Mouse (Mus musculus): ENCODE data around the gene Cnih2.

Gene Cnih2

DNA sequence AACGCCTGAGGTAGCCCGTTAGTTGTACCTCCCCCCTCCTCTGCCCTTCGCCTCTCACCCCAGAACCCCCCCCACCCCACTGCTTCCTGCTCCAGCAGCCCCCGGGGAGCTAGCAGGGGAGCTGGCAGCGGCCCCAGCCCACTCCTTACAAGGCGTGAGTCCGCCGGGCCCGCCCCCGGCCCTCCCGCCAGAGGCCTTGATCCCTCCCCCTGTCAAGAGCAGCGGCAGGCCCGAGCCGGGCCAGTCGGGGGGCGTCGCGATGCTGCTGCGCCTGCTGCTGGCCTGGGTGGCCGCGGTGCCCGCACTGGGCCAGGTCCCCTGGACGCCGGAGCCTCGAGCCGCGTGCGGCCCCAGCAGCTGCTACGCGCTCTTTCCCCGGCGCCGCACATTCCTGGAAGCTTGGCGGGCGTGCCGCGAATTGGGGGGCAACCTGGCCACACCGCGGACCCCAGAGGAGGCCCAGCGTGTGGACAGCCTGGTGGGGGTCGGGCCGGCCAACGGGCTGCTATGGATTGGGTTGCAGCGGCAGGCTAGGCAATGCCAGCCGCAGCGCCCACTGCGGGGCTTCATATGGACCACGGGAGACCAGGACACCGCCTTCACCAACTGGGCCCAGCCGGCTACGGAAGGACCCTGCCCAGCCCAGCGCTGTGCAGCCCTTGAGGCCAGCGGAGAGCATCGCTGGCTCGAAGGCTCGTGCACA is 30.3 kb downstream of the Cnih2 start, which contains the start of gene Cd248:
Cd248 (plus strand) TSS at position 212 of the 703 bp plus-strand sequence.
- DNase-seq (ENCODE audit: low read depth), result no peak

DNA sequence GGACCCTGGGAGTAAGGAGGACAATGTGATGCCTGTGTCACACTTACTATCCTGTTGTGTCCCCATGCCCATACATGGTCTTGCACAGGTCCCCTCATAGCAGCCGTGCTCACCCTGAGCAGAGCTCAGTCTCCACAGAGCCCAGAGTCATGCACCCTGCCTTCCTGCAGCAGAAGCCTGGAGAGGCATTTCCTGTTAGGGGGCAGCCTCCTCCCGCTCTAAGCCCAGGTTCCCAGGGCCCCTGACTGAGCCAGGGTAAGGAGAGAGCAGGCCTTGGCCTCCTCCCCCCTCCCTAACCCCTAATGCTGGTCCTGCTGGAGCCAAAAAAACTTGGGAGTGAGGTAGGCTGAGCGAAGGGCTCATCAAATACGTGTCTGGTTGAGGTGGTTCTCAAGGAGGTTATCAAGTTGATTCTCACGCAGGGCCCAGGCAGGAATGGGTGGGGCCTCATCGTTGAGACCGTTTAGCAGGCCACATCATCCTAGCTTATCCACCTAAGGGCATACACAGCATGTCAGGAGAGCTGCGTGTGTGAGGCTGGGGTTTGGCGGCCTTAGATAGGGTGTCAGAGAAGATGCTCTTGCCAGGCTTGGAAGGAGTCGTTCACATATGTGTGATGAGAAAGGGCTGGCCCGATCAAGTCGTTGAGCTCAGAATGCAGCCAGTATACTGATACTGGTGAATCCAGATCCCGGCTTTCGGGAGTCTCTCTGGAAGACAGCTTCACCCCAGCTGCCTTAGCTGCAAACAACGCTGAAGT is 31.1 kb downstream of the Cnih2 start:
- DNase-seq (ENCODE audit: low read depth), result peak; percentile 85

DNA sequence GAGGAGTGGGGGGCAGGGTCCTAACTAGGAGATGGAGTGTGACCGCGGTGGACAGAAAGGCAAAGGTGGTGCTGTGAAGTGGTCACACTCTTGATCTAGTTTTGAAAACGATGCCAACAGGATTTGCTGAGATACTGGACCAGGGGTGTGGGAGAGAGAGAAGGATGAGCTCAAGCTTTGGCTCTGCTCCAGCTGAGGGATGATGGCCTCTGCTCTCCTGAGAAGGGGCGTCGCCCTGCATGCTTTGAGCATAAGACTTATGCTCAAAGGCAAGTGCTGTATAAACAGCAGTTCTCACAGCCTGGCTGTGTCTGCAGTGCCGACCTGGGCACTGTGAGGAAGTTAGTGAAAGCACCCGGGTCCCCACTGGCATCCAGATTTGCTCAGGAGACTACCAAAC is 33.2 kb downstream of the Cnih2 start:
- no peak for DNase-seq (ENCODE audit: low read depth)

DNA sequence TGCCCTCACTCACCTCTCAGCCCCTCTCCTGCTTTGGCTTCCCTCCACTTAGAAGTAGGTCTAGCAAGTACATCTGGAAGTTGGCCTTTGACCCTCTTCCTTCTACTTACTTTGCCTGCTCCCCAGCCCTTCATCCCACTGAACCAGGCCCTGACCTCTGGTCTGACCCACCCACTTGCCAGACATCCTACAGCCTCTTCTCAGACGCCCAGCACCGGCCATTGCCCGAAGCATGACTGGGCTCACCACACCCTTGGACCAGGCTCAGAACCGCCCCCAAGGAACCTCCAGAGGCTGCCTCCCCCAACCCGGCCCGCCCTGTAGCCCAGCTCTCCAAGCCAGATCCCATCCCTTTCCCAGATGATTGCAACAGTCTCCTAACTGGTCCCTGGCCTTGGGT is 35.9 kb downstream of the Cnih2 start:
- DNase-seq (ENCODE audit: low read depth), result no peak

DNA sequence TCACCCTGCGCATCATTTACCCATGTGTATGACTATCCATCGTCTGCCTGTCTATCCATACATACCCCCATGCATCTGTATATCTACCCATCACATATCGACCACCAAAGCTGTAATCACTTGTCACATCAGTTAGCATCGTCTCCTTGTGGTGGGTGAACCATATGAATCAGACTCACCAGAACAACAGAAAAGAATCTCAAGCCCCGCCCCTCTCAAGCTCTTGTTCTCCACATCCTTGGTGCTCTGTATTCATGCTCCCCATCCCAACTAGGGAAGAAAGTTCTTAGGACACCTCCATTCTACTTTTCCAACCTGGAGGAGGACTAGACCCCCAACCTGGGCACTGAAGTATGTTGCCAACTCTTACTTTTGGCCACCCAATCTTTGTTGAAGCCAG is 36.3 kb downstream of the Cnih2 start:
- no peak for DNase-seq (ENCODE audit: low read depth)

DNA sequence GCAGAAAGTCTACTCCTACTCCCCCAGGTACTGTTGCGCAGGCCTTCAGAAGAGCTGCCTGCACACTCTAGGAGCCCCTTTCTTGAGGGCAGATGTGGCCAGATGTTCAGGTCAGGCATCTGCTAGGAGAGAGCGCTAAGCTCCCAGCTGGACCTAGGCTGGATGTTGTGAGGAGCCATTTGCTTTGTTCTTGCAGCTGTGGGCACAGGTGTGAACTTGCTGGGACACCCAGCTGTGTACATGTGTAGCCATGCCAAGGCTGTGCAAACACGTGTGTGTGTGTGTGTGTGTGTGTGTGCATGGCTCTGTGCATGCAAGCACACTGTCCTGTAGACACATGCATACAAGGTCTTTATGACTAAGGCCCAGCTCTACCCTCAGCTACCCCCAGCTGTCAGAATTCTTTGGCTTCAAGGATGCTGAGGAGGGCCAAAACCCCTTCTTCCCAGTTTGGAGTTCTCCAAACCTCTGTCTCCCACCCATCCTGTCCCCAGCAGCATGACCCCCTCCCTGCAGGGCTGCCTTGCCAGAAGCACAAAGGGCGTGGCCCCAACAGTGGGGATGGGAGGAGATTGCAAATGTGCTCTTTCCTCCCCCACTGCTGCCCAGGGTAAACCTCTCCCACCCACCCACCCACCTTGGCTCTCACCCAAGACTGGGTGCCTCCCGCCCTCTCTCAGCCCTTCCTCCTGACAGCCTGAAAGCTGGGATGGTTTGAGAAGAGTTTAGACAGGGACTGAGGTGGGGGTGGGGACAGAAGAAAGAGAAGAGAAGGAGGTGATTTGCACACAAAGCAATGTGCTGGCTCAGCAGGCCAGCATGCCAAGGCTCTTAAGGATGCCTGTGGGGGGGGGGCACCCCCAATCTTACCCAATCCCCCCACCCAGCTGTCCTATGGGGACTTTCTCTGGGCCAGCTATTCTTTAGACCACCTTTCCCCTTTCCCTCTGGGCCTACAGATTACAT is 37.7 kb downstream of the Cnih2 start:
- no peak for DNase-seq (ENCODE audit: low read depth)

DNA sequence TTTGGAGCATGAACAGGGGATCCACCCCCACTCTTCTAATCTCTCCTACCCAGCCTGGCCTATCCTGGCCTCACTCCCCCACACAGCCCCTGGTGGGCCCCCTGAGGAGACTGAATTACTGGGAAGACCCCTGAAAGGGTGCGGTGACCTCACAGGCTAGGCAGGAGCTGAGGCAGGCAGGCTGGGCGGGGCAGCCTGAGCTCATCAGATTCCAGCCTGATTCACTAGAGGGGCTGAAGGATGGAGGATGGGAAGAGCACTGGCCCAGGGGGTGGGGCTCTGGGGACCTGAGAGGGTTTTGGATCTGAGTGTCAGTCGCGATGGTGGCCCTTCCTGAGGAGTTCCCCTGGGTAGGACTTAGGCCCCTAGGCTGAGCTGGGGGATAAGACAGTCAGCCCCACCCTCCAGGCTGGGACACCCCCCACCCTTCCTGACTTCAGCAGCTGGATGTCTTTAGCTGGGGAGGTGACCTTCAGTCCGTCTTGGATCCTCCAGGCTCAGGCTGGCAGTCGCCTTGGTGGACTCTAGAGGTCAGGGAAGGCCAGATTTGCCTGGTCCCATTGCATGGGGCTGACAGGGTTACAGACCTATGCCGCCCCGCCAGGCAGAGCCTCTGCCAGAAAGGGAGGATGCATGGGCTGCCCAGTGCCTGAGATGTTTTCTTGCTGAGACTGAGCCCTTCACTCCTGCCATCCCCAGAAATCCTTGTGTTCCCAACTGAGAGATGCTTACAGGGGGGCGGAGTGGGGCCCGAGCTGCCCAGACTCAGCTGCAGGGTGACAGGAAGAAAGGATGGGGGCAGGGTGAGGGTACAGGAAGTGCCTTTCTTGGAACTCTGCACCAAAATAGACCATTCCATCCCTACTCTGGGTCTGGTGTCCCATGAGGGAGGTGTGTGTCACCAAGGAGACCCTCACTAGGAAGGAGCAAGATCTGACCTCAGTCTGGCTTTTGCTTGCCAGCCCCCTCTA is 39.2 kb downstream of the Cnih2 start:
- no peak for DNase-seq (ENCODE audit: low read depth)

DNA sequence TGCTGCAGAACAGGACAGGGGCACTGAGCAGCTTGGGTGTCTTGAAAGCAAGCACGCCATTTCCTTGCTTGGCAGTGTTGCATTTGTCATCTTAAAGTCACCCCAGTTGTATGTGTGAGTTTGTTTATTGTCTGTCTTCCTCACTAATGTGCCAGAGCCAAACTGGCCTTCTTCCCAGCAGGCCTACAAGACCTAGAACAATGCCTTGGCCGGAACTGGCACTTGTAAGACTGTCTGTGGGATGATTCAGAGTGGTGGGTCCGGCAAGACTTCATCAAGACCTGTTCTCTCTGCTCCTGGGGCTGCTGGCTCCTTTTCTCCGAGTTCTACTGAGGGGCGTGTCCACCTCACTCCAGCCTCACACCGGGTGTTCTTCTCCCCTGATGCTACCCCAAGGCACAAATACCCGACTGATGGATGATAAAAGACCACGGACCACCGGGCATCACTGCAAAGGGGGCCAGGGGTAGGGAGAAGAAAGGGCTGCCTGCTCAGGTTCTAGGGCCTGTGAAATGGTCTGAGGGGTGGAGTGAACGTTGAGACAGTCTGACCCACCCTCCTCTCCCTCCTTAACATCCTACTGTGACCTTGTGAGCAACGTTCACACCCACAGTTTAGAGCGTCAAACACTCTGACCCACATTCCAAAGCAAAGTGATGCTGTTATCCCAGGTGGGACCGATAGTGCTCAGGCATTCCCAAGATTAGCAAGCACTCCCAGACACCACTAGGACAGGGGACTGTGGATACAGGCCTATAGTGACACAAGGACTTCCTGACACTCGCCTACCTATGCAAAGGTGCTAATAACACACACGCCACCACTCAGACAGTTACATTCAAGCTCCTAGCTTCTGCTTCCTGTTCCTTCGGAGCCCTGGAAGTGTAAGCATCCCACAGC is 40.2 kb downstream of the Cnih2 start:
- no peak for DNase-seq (ENCODE audit: low read depth)

DNA sequence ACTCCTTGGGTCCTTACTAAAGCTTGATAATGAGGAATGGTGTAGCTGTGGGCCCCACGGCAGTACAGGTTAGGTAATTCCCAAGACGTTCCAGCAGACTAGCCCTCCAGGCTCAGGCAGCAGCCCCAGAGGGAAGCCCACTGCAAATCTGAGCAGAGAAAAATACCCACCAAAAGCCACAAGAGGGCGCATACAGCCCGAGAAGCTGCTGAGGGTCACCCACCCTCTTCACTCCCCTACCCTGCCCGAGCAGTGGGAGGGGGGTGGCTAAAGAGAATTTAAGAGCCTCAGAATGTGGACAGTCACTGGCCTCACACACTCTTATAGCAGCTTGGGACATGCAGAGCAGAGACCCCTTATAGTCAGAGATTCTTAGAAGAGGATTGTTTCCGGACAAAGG is 42.1 kb downstream of the Cnih2 start:
- DNase-seq (ENCODE audit: low read depth), result no peak

DNA sequence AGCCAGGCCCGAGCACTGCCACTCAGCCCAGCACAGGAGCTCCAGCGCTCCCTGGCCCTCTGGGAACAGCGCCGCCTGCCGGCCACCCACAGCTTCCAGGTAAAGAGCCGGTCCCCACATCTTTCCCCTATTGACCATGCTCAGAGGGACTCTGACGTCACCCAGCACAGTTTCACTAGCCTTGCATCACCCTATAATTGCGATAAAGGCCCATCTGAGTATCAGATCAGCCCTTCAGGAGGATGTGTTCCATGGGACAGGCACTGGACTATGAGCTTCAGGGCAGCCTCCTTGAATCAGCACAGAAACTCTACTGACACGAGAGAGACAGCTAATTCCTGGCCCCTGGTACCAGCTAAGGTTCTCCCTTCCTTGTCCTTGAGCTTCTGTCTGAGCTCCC is 44.4 kb downstream of the Cnih2 start:
- DNase-seq (ENCODE audit: low read depth), result no peak

DNA sequence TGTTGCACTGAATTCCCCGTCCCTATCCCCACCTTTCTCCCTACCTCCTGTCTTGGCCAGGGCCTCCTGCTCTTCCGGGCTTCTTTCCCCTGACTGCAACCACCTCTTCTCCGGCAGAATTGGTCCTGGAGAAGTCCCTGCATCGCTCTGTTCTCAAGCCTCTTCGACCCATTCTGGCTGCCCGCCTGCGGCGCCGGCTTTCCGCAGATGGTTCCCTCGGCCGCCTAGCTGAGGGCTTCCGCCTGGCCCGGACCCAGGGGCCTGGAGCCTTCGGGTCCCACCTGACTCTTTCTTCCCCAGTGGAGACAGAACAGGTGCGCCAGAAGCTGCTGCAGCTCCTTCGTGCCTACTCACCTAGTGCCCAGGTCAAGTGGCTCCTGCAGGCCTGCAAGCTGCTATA is 45.5 kb downstream of the Cnih2 start:
- no peak for DNase-seq (ENCODE audit: low read depth)

DNA sequence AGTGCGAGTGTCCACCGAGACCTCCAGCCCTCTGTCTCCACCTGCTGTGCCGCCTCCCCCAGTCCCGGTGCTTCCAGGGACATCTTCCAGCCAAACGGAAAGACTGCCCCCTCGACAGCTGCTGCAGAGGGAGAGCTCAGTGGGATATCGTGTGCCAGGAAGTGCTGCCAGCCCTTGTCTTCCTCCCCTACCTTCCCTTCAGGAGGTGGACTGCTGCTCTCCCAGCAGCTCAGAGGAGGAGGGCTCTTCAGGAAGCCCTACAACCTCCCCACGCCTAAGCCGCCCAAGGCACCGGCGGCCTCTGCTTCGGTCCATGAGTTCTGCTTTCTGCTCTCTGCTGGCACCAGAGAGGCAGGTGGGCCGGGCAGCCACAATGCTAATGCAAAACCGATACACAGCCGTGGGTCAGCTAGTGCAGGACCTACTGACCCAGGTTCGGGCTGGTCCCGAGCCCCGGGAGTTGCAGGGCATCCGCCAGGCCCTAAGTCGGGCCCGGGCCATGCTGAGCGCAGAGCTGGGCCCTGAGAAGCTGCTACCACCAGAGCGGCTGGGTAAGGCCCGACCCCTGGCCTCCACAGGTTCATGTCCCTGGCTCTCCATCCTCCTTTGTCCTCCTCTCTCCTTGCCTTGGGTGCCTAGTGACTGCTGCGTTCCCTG is 46.0 kb downstream of the Cnih2 start:
- no peak for DNase-seq (ENCODE audit: low read depth)

DNA sequence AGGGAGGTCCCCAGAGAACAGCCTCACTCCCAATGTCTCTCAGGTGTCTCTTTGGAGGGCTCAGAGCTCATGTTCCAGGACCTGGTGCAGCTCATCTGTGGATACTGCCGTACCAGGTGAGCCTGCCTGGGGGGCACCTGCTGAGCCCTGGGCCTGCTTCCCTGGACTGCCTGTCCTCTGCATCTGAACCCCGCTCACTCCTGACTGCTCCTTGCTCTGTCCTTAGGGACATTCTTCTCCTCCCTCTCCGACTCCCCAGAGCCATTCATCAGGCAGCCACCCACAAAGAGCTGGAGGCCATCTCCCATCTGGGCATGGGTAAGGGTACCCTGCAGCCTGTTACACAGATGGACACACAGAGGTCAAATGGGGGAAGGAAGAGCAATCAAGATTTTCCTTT is 46.8 kb downstream of the Cnih2 start:
- DNase-seq (ENCODE audit: low read depth), result no peak

DNA sequence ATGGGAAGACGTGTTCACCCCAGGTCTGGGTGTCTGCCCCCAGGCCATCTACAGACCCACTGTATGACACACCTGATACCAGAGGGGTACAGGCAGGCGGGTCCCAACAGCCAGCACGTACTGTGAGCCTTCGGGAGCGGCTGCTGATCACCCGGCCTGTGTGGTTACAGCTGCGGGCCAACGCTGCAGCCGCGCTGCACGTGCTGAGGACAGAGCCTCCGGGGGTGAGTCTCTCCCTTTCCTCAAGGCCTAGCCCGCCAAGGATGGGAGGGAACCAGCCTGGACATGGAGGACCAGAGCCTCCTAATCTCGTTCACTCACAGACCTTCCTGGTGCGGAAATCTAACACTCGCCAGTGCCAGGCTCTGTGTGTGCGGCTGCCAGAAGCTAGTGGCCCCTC is 47.3 kb downstream of the Cnih2 start:
- no peak for DNase-seq (ENCODE audit: low read depth)

DNA sequence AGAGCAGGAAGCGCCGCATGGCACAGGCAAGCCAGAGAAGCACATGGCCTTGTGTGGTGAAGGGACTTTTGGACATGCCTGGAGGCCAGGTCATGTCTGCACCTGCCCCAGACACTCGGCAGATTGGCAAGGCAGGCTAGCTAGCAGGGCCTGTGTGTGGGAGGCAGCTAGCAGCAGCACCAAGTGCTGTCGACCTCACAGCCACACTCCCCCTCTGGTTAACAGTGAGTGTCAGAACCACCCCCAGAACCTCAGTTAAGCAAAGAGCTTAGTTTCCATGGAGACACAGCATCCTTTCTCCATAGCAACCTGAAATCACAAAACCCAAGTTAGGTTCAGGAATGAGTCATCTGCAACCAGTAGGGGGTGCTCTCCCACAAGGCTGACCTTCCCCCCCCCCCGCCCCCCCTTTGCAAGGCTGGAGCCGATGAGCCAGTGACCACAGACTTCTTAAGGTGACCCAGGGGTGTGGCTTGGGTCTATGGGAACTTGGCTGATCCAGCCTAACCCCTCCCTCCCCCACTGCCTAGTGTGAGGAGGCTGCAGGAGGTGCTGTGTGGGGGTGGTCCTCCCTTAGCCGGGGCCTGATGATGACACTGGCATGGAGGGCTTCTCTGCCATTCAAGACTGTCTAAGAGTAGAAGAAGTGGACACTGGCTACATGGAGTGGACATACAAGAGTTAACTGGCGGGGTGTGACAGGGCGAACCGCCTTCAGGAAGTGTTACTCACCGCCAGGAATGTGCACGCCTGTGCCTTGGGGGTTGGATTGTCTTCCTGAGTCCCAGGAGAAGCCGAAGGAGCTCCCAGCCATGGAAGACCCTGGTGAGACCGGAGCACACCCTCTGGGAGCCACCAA is 48.0 kb downstream of the Cnih2 start, which contains the start of gene Rin1:
Rin1 (plus strand) TSS at position 435 of the 859 bp plus-strand sequence.
- DNase-seq (ENCODE audit: low read depth), result no peak

DNA sequence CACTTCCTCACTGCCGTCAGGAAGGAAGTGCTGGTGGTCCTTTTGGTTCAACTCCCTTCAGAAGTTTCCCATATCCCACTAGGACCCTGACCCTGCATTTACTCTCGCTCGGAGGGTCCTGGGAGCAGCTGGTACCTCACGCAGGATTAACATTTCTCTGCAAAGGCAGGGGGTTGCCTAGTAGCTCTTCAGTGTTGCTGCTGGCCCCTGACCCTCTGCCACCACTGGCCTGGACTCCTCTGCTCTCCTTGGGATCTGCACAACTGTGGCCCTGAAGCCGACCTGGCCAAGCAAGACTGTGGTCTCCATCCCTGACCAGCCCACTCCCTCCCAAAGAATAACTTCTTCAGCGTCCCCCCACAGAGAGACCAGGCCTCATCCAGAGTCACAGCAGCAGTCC is 49.0 kb downstream of the Cnih2 start:
- DNase-seq (ENCODE audit: low read depth), result no peak

DNA sequence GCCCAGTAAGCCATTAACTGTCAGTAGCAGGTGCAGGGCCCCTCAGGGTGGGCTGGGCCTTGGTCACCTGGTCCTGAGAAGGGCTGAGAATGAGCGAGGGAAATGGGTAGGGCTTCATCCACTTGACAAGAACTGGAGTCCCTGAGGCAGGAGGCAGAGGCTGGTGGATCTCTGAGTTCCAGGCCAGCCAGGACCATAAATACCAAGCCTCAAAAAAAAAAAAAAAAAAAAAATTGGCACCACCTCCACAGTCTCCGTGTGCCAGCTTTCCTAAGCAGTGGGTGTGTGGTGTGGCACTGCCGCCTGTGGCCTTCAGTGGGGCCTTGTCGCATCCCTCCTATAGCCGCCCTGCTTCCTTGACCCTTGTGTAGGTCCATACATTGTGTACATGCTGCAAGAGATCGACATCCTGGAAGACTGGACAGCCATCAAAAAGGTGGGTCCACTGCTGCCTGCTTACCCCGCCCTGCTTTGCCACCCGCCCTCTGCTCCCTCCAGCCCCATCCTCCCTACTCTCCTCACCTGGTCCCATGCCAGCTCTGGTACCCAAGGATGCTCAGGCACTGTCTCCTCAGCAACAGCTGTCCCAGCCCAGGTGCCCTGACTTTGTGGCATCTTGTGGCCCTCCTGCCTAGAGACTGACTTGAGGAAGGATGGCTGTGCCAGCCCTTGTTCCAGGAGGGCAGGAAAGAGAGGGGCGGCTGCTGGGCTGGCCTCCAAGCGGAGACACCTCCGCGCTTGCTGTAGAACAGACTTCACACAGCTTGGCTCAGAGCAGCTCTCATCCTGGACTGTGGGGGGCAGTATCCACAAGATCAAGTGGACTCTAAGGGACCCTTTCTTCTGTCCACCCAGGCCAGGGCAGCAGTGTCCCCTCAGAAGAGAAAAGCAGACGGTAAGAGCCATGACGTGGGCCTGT is 49.9 kb downstream of the Cnih2 start:
- no peak for DNase-seq (ENCODE audit: low read depth)

DNA sequence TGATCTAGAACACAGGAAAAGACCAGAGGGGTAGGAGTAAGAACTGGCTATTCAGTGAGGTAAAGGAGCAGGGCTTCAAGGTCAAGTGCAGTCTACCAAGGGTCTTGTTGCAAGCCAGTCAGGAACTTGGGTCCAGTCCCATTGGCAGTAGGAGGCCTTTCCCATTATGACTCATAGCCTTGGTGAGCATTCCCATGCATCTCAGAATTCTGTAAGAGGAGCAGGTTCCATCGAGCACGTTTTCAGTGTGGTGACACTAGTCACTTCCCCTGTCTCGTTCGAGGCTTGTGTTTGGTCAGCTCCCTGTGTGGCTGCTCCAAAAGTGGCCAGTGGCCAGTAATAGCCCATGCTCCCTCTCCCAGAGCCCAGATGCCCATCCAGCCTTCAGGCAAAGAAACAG is 52.8 kb downstream of the Cnih2 start:
- DNase-seq (ENCODE audit: low read depth), result no peak

All from c-Kit-positive CD71-positive TER-119-negative erythroid progenitor cells, embryonic 14.5 days (primary cell).